Mouse (Mus musculus): ENCODE data around the gene Atg16l2. TPM values are rescaled to one million over a fixed set of nuclear protein-coding genes. Genes with fewer than 3 reads are reported as not detected.
A peak's percentile ranks its signal among the peaks of the same experiment; 100 is the strongest.

Gene Atg16l2
- total RNA-seq, 2 experiments from 2014 or later = 67.5 to 67.8 TPM

GRCm38 (mm10) chr7:101301361-101301880, 630 bp downstream of the Atg16l2 start:
- H3K4me3 ChIP-seq = peak overlapping the region; percentile 73
- intact Hi-C loops (cut with DNase I) = loop anchor here (10.0 kb wide), 1 partner anchor 313 kb away; no protein-coding TSS in a partner anchor
- no peak for TF ChIP-seq CTCF (IDR thresholded peaks at IDR 0.05)
- peak overlapping the region; percentile 85 for H3K27ac ChIP-seq
- DNase-seq (ENCODE audit: extremely low spot score in 1 of 2, low spot score in 2 of 2) = no peak

- Histone ChIP-seq H3K4me3 (no peak overlapping the region), H3K27ac (no peak overlapping the region)
- TF ChIP-seq CTCF (IDR thresholded peaks at IDR 0.05) = no peak
- intact Hi-C loops (cut with DNase I) = no loop called here
- no peak for DNase-seq (ENCODE audit: extremely low spot score in 1 of 2, low spot score in 2 of 2)
These were observed 3.7 kb downstream of the Atg16l2 start for GRCm38 (mm10) chr7:101298375-101298774.

GRCm38 (mm10) chr7:101297023-101297405, 5.0 kb downstream of the Atg16l2 start:
- H3K27ac ChIP-seq = peak overlapping the region; percentile 42
- TF ChIP-seq CTCF (IDR thresholded peaks at IDR 0.05) = no peak
- no peak for DNase-seq (ENCODE audit: extremely low spot score in 1 of 2, low spot score in 2 of 2)
- intact Hi-C loops (cut with DNase I) = no loop called here
- peak overlapping the region; percentile 51 for H3K4me3 ChIP-seq

GRCm38 (mm10) chr7:101296252-101297022, 5.6 kb downstream of the Atg16l2 start:
- peak; percentile 41 for TF ChIP-seq CTCF (IDR thresholded peaks at IDR 0.05)
- intact Hi-C loops (cut with DNase I) = no loop called here
- Histone ChIP-seq H3K27ac (peak overlapping the region; percentile 53), H3K4me3 (peak overlapping the region; percentile 51)
- DNase-seq (ENCODE audit: extremely low spot score in 1 of 2, low spot score in 2 of 2) = peak; percentile 85 to 90

GRCm38 (mm10) chr7:101295438-101295837, 6.6 kb downstream of the Atg16l2 start:
- Histone ChIP-seq H3K4me3 (no peak overlapping the region), H3K27ac (no peak overlapping the region)
- intact Hi-C loops (cut with DNase I) = no loop called here
- no peak for TF ChIP-seq CTCF (IDR thresholded peaks at IDR 0.05)
- no peak for DNase-seq (ENCODE audit: extremely low spot score in 1 of 2, low spot score in 2 of 2)

GRCm38 (mm10) chr7:101293611-101294010, 8.4 kb downstream of the Atg16l2 start:
- H3K4me3 ChIP-seq = no peak overlapping the region
- intact Hi-C loops (cut with DNase I) = no loop called here
- no peak for DNase-seq (ENCODE audit: extremely low spot score in 1 of 2, low spot score in 2 of 2)
- no peak overlapping the region for H3K27ac ChIP-seq
- TF ChIP-seq CTCF (IDR thresholded peaks at IDR 0.05) = no peak

GRCm38 (mm10) chr7:101293138-101293537, 8.9 kb downstream of the Atg16l2 start:
- Histone ChIP-seq H3K27ac (no peak overlapping the region), H3K4me3 (no peak overlapping the region)
- no peak for TF ChIP-seq CTCF (IDR thresholded peaks at IDR 0.05)
- no peak for DNase-seq (ENCODE audit: extremely low spot score in 1 of 2, low spot score in 2 of 2)
- intact Hi-C loops (cut with DNase I) = no loop called here

- intact Hi-C loops (cut with DNase I) = no loop called here
- Histone ChIP-seq H3K27ac (no peak overlapping the region), H3K4me3 (no peak overlapping the region)
- DNase-seq (ENCODE audit: extremely low spot score in 1 of 2, low spot score in 2 of 2) = no peak
- no peak for TF ChIP-seq CTCF (IDR thresholded peaks at IDR 0.05)
These were observed 9.4 kb downstream of the Atg16l2 start for GRCm38 (mm10) chr7:101292696-101293095.

- Histone ChIP-seq H3K27ac (no peak overlapping the region), H3K4me3 (no peak overlapping the region)
- no peak for TF ChIP-seq CTCF (IDR thresholded peaks at IDR 0.05)
- no peak for DNase-seq (ENCODE audit: extremely low spot score in 1 of 2, low spot score in 2 of 2)
- intact Hi-C loops (cut with DNase I) = no loop called here
These were observed 10.0 kb downstream of the Atg16l2 start for GRCm38 (mm10) chr7:101292086-101292485.

- no peak overlapping the region for H3K27ac ChIP-seq
- intact Hi-C loops (cut with DNase I) = no loop called here
- no peak overlapping the region for H3K4me3 ChIP-seq
- no peak for DNase-seq (ENCODE audit: extremely low spot score in 1 of 2, low spot score in 2 of 2)
- no peak for TF ChIP-seq CTCF (IDR thresholded peaks at IDR 0.05)
These were observed 10.4 kb downstream of the Atg16l2 start for GRCm38 (mm10) chr7:101291641-101292040.

GRCm38 (mm10) chr7:101291211-101291610, 10.8 kb downstream of the Atg16l2 start:
- H3K4me3 ChIP-seq = no peak overlapping the region
- intact Hi-C loops (cut with DNase I) = no loop called here
- DNase-seq (ENCODE audit: extremely low spot score in 1 of 2, low spot score in 2 of 2) = no peak
- no peak overlapping the region for H3K27ac ChIP-seq
- TF ChIP-seq CTCF (IDR thresholded peaks at IDR 0.05) = no peak

- intact Hi-C loops (cut with DNase I) = no loop called here
These were observed 11.7 kb downstream of the Atg16l2 start for GRCm38 (mm10) chr7:101290401-101290800.

GRCm38 (mm10) chr7:101288436-101288835, 13.6 kb downstream of the Atg16l2 start:
- H3K4me3 ChIP-seq = no peak overlapping the region
- no peak overlapping the region for H3K27ac ChIP-seq
- intact Hi-C loops (cut with DNase I) = loop anchor here (2.0 kb wide), 1 partner anchor 228 kb away; no protein-coding TSS in a partner anchor
- peak; percentile 86 for TF ChIP-seq CTCF (IDR thresholded peaks at IDR 0.05)
- DNase-seq (ENCODE audit: extremely low spot score in 1 of 2, low spot score in 2 of 2) = peak; percentile 42 to 52

More at GRCm38 (mm10) chr7:101290401-101290800, 11.7 kb downstream of the Atg16l2 start:
- DNase-seq (ENCODE audit: extremely low spot score in 1 of 2, low spot score in 2 of 2) = no peak
- H3K27ac ChIP-seq = no peak overlapping the region
- no peak overlapping the region for H3K4me3 ChIP-seq
- no peak for TF ChIP-seq CTCF (IDR thresholded peaks at IDR 0.05)

Measured in left cerebral cortex, adult 2 months (tissue).